Mouse (Mus musculus): ENCODE data around the gene Kcnmb1. TPM values are rescaled to one million over a fixed set of nuclear protein-coding genes. Genes with fewer than 3 reads are reported as not detected.

Kcnmb1 gene
- polyA plus RNA-seq, 2 experiments from 2014 or later = 0.60 TPM

DNA sequence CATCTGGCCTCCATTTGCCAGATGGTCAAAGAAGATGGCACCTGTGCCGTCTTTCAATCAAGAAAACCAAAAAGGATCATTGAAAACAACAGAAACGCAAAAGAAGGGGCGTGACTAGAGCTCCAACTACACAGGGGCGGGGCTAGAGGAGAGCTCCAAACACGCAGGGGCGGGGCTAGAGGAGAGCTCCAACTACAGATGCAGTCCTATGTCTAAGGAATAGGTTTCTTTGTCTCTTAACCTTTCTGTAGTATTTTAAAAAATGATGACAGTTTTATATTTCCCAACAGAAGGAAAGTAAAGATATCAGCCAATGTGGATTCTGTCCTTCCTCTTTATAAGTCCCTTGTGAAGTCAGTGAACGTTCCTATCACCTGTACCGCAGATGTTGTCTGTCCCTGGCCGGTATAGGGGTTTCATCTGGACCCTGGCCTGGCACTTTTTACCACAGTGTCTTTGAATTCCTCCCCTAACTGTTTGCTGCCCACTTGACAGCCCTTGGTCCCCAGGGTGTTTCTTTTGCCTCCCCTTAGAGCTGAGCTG lies 18.0 kb upstream of the Kcnmb1 start:
- no peak for ATAC-seq

DNA sequence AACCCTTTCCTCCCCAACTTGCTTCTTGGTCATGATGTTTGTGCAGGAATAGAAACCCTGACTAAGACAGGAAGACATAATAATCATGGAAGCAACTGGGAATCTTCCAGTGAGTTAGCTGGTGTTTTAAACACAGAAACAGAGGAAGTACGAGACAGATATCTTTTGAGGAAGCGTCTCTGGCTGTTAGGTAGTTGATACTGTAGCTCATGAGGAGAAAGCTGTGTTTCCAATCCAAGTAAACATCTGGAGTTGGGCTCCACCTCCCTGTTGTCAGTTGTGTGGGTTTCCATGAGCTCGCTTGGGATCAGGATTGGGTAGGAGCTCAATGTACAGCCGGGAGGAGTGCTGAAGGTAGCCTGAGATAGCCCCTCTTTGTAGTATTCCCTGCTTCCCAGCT lies 16.3 kb upstream of the Kcnmb1 start:
- ATAC-seq = no peak

DNA sequence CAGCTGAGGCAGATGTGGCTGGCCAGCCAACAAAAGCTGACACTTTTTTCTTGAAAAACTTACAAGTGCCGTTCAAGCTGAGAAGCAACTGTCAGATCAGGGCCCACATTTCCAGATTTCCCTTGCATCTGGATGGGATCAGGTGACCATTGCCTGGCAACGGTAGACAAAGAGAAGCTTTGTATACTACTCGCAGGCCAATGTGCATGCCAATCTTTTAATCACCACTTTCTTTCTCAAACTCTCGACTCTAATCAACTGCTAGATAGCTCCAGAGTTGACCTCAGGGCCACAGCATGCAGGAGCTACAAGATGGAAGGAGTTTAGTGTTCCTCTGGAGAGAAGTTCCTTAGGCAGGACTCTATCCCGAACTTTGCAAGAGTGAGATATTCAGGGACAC lies 11.7 kb upstream of the Kcnmb1 start:
- no peak for ATAC-seq

DNA sequence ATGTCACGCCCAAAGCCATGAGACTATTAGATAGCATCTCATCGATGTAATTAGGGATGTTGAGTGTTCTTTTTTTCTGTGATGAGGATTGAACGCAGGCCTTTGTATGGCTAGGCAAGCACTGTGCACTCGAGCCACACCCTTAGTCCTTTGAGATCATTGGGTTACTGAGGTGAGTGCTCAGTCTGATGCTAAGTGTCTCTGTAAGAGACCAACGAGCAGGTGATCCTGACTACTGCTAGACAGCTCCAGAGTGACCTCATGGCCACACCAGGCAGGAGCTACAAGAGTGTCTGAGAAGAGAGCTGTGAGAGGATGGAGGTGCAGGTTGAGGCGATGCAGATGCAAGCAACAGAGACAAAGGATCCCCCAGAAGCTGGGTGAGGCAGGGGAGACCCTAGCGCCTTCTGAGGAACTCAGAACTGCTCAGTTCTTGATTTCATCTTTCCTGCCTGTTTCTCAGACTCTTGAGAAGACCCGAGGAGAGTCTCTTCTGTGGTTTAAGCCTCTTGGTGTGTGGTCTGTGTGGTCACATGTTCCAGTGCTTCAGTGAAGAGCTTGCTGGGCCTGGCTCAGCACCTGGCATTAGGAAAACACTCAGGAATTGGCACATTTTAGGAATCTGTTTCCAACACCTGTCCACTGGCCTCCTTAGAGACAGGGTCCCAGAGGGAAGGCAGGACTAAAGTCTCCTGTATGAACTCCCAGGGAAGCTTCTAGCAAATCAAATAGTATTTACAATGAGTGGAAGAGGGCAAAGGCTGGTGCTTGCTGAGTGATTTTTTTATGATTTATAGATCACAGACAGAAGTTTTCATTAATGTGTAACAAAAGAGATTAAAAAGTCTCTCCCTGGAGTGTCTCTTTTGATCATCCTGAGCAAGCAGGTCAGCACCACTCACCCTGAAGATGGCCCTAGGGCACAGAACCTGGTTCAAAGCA lies 10.9 kb upstream of the Kcnmb1 start:
- no peak for ATAC-seq

DNA sequence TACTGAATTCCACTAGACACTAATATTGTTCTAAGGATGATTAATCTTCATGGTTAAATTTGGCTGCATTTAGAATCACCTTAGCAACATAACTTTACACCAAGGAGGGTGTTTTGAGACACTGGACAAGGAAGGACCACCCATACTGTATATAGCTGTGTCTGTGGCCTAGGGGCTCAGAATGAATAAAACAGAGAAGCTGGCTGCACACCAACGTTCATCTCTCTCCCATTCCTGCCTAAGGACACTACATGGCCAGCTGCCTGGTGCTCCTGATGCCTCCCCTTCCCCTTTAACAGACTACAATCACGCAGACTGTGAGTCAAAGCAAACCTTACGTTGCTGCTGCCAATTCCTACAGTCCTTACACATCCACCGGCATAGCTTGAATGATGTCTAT lies 6.8 kb upstream of the Kcnmb1 start:
- ATAC-seq = no peak

DNA sequence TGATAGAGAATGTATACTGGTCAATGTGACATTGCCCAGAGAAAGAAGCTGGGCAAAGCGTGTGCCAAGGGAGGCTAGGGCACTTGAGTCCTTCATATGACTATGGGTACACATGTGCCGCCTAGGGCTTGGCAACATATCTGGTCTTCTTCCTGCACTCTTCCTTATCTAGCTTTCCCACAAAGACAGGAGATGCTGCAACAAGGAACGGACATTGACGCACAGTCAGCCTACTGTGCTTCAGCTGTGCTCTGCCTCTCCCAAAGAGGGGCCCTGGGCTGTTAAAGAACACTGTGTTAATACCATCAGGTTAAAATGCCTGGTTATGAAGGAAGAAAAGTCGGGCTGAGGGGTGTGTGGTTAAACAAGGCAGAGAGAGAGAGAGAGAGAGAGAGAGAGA lies 6.2 kb upstream of the Kcnmb1 start:
- ATAC-seq = no peak

DNA sequence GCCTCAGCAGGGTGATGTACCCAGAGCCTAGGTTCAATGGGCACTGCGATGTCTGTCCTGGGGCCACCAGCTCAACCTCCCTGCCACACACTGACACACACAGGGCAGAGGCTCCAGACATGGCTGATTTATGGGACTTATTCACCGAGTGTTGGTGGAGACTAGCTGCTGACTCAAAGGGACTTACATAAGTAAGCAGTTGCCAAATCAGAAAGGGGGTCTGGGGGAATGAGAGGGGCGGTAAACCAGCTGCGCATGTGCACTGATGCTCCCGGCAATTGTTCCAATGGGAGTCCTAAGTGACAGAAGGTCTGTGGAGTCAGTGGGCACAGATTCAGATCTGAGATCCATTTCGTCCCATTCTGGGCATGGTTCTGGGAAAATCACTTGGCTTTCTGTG lies 5.2 kb upstream of the Kcnmb1 start:
- no peak for ATAC-seq

DNA sequence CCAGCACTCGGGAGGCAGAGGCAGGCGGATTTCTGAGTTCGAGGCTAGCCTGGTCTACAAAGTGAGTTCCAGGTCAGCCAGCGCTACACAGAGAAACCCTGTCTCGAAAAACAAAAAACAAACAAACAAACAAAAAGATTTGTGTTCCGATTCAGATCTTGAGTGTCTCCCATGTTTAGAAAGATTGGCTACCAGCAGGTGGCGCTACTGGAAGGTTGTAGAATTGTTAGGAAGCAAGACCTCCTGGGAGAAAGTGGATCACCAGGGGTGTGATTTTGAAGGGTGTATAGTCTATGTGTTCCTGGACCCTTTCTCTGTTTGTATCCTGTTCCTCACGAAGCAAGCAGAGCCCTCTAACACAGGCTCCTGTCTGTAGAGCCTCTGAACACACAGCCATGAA lies 4.1 kb upstream of the Kcnmb1 start:
- ATAC-seq = no peak

DNA sequence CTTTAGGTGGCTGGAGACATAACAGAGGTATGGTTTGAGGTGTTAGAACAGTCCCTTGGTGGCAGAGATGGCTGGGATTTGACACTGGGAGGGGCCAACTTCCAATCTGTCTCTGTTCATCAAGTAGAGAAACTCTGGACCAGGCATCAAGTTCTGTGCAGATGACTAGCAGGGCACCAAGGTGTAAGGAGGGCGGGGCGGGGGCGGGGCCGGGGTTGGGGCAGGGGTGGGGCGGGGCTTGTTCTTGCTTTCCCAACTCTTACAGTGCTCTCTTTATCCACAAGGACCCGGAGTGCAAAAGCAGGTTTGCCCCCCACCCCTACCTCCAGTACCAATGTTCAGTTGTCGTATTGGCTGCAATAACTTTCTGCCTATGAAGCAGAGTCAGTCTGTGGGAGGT lies 635 bp upstream of the Kcnmb1 start:
- no peak for ATAC-seq

DNA sequence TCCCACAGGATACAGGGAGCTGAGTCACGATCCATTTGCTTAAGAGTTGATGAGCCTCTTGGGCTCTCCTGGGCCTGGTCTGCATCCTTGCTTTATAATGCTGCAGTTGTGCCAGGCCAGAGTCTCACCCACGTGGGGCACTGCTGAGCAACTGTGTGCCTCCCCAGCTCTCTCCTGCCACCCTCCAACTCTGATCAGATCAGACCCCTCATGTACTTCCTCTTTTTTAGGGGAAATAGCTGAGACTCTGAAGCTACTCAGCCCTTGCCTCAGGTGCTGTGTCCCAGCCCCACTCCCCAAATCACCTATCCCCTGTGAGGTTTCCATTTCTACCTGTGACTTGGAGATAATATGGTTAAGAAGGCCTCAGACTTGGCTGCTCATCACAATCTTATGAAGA lies 2.6 kb downstream of the Kcnmb1 start:
- ATAC-seq = no peak

DNA sequence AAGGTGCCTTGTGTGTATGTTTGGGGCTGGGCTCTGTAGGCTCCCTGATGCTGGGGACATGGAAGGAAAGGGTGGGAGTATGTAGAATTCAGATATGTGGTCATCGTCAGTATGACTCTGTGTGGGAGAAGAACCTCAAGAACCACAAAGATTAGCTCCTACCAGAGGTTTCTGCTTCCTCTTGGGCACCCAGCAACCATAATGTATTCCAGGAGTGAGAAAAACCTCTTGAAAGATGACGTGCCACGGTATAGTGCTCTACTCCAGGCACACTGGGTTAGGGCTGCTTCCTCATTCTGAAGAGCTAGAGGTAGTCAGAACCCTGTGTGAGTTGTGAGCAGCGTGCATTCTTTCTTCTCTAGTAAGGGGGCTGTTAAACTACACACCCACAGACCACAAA lies 4.9 kb downstream of the Kcnmb1 start:
- no peak for ATAC-seq

DNA sequence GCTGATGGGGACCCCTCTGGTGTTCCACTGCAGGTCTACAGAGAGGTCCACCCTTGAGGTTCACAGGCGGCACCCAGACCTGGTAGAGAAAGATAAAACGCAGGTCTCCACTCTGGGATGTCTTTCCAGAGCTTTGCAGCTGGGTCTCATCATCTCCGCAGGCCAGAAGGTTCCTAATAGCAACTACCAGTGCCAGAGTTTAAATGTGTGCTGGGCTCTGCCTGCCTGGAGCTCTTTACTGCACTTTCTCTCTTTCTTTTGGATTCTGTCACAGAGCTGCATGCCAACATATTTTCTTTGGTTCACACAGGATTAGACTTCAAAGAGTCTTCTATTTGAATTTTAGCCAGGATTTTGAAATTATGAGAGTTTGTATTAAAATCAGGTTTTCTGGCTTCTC lies 6.4 kb downstream of the Kcnmb1 start:
- ATAC-seq = no peak

DNA sequence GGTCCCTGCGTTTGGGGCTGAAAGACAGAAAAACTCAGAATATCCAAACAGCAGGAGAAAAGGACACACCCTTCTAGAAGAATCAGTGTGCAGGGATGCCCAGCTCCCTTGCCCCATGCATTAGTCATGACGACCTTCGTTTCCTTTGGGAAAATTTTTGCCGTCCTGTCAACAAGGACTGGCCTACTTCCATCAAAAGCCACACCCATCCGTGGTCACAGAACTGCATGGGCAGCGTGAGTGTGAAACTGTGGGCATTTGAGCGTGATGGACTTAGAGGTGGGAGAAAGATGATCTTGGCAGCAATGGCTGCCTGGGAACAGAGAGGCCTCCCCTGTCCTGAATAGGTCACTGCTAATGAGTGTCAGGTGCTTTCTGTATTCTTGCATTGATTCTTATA lies 9.3 kb downstream of the Kcnmb1 start:
- ATAC-seq = no peak

DNA sequence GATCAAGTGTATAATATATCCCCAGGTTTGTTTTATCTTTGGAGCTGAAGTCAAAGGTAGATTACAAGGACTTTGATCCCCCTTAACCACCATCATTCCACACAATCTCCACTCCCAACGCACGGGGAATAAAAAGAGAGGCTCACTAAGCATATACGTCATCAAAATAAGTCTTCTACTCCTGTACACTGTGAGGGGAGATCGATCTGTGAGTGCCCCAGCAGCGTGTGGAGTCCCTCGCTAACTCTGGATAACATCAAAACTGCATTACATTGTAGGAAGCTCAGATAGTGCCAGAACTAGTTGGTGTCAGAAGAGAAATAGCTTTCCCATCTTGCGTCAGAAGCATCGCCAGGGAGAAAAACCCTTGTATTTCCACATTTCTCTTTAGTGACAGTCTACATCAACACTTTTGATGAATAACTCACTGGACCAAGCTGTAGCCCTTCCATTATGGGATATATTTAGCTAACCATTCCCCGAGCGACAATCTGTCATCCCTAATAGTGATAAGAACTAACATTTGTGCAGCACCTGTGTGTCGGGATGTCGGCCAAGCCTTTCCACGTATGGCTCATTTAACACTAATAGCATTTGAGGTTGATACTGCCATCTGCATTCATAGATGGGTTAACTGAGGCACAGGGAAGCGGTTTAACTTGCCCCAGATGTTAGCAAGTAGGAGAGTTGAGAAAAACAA lies 11.7 kb downstream of the Kcnmb1 start:
- ATAC-seq = no peak

DNA sequence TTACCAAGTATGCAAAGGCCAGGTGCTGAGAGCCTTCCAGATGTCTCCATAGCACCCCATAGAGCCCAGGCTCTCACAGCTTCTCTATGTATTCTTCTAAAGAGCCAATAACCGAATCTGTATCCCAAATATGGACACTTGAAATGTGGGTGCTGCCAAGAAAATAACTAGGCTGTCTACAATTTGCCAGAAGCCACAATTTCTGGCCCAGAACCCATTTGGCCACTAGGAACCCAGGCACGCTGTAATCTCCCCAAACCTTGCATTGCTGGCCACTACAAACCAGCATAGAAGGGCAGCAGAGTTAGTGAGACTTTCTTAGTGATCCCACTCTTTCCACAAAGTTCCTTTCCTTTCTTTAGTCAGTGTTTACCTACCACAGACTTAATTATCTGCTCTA lies 12.3 kb downstream of the Kcnmb1 start:
- no peak for ATAC-seq

DNA sequence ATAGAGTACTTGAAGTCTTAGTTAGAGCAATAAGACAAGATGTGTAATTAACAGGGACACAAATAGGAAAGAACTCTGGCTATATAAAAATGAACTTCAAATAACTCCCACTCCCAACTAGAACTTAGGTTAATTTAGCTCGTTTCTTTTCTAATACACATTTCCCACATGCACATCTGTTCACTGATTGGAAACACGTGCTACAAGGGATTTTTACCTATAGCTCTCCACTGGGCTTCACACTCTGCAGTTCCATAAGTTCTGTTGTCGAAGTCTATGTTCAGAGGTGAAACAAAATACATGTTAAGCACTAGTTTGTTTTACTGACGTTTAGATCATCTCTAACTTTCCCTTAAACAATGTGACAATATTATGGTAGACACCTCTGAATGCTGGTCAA lies 17.3 kb downstream of the Kcnmb1 start:
- no peak for ATAC-seq

DNA sequence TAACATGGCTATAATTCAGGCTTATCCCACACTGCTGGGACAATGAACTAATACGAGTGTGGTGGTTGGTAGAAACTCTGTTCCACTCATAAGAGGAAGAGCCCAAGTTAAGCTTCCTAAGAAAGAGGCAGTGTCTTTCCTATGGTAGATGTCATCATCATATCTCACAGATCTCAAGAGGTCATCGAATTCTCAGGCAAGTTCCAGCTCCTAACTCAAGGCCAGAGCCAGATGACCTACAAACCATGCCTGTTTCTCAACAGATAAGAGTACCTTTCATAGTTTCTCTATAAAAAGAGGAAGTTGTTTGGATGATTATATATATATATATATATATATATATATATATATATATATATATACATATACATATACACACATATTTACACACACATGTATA lies 23.7 kb downstream of the Kcnmb1 start:
- ATAC-seq = no peak

DNA sequence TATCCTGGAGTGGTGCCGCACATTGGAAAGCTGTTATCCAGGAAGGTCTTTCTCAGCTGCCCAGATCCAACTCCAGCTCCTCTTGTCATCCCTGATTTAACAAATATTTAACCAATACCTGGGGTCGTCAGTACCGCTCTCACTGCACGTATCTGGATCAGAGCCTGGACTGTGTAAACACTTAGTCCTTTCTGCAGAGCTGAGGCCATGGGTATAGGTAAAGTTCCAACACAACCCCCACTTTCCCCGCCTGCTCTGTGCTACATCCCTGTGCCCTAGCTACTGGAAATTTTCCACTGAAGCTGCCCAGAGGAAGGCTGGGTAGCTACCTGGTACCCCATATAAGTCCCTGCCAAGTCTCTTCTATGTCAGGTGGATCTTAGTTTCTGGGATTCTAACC lies 27.2 kb downstream of the Kcnmb1 start:
- no peak for ATAC-seq

DNA sequence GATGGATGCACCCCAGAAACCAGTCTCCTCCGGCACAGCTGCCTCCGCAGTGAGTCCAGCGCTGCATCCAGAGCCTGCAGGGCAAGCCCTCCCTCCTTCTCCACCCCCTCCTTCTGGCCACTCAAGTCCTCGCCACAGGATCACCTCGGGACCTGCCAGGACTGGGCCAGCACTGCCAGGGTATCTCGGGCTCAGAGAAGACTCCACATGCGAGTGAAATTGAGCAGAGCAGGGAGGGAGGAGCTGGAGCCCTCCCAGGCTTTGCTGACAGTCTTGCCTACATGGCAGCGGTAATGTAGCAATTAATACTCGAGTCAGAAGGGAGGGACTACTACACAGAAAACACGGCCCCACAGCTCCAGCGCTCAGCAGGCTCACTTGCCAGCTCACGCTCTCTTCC lies 30.1 kb downstream of the Kcnmb1 start, which contains the start of gene Kcnip1:
Kcnip1 (minus strand) TSS at position 215 of the 400 bp plus-strand sequence.
- ATAC-seq = no peak

DNA sequence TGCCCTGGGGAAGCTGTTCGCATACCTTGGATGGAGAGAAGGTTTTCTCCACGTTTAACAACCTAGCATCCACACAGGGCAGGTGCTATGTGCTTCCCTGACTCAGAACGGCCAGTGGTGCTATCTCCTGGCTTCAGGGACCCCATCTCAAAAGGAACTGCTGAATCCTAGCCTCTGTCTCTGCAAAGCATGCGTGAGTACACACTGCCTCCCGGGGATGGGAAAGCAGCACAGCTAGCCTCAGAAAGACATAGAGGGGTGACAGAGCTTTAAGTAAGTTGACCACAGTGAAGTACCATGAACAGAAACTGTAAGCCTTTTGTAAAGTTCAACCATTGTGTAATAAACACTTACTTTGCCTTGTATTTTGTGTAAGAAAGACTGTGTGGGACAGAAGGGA lies 30.7 kb downstream of the Kcnmb1 start:
- no peak for ATAC-seq

DNA sequence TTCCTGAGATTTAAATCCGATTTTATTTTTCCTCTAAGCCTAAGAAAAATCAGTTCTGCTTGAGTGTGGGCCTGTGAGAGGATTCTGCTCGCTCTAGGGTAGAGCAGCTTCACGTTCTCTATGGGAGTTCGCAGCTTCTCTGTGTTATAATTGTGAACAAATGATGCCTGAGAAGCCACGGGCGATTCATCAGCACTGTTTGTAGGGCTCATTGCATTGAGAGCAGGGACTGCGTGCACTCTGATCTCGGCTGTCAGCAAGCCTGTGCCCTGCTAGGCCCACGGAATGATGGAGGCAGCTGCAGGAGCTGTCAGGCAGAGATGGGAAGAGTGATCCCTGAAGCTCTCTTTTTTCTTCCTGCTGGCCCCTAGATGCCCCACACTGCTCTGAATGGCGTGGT lies 35.4 kb downstream of the Kcnmb1 start:
- no peak for ATAC-seq

DNA sequence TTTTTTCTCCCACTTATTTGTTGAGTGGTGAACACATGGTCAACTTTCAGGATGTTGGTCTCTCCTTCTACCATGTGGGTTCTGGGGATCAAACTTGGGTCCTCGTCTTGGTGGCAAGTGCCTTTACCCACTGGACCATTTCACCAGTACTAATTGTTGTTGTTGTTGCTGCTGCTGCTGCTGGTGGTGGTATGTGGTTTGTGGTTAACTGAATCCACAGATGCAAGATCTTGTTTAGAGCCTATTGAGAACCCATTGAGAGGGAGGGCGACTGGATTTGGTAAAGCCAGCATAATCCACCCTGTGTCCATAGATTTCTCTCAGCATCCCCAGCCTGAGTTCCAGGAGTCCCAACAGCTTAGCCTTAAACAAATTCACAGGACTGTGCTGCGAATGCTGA lies 37.6 kb downstream of the Kcnmb1 start:
- no peak for ATAC-seq

DNA sequence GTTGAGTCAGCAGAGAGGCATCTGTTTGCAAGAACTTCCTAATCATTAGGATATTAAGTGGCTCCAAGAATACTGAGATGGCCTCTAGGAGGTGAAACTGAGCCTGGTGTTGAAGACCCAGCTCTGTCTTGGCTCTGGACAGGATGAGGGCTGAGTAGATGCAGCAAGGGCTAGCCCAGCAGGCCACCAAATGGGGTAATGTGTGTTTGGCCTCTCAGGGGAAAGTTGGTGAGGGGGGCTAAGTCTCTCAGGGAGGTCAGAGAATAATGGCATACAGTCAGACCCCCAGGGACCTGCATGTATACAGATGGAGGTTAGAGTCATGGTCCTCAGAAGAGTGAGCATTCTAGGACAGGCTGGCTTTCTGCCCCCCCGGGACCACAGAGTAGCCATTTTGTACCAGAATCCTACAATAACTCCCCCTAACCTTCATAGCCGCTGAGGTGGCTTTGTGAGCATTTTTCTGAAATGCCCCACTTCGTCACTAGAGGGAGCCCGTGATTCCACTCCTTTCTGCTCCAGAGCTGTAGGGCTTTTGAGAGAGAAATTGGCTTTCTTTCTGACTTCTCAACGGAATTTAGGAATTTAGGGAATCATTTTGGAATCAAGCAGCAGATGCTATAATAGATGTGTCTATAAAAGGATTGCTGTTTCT lies 39.3 kb downstream of the Kcnmb1 start:
- ATAC-seq = peak; percentile 49
